Mouse (Mus musculus) embryonic facial prominence, embryonic 11.5 days (tissue): ENCODE measurements around the gene Trhr2. TPM values are rescaled to one million over a fixed set of nuclear protein-coding genes. Genes with fewer than 3 reads are reported as not detected.

Experiments
- ATAC-seq: fragments of 200-750 bp; cut with Nextera tagmentation; replicated peaks from 2 replicates; pipeline ENCODE4 v1.8.0; 2017; ENCODE audit warnings: low read depth; ENCODE audit not compliant: insufficient number of reproducible peaks, low FRiP score, low TSS enrichment
- DNase-seq: peaks from one replicate; pipeline ENCODE4 v3.0.0-alpha.2; 2015; ENCODE audit warnings: low spot score
- H3K27ac ChIP-seq: fragments of 300-500 bp; sonication (generic); replicated peaks from 2 replicates; pipeline ENCODE4 v1.5.1; 2014; ENCODE audit warnings: mild to moderate bottlenecking, low read depth, low read length, control low read depth
- H3K27me3 ChIP-seq: fragments of 300-500 bp; sonication (generic); 2 replicates; pipeline ENCODE4 v1.6.1; 2014; ENCODE audit warnings: mild to moderate bottlenecking, low read length, moderate library complexity, mixed read lengths; ENCODE audit not compliant: control insufficient read depth, insufficient read depth
- H3K36me3 ChIP-seq: fragments of 300-500 bp; sonication (generic); replicated peaks from 2 replicates; pipeline ENCODE4 v1.6.1; 2014; ENCODE audit warnings: low read depth, mild to moderate bottlenecking, low read length, moderate library complexity, mixed read lengths; ENCODE audit not compliant: control insufficient read depth, insufficient read depth
- H3K4me1 ChIP-seq: fragments of 300-500 bp; sonication (generic); 2 replicates; pipeline ENCODE4 v1.6.1; 2014; ENCODE audit warnings: low read length, mixed read lengths; ENCODE audit not compliant: control insufficient read depth, insufficient read depth
- H3K4me2 ChIP-seq: fragments of 300-500 bp; sonication (generic); 2 replicates; pipeline ENCODE4 v1.6.1; 2014; ENCODE audit warnings: low read depth, mild to moderate bottlenecking, control low read depth, low read length, moderate library complexity
- H3K4me3 ChIP-seq: fragments of 300-500 bp; sonication (generic); 2 replicates; pipeline ENCODE4 v1.5.1; 2014; ENCODE audit warnings: low read depth, low read length, control low read depth
- H3K9ac ChIP-seq: fragments of 300-500 bp; sonication (generic); replicated peaks from 2 replicates; pipeline ENCODE4 v1.6.1; 2014; ENCODE audit warnings: mild to moderate bottlenecking, control low read depth, low read length
- H3K9me3 ChIP-seq: fragments of 300-500 bp; sonication (generic); replicated peaks from 2 replicates; pipeline ENCODE4 v1.6.1; 2016; ENCODE audit warnings: mild to moderate bottlenecking, low read length, inconsistent platforms, mixed read lengths; ENCODE audit not compliant: control insufficient read depth
- WGBS: fragments of 180-500 bp; shearing (Covaris S2); extraction: QIAGEN DNeasy Blood & Tissue Kit; methylation state at CpG from one replicate; pipeline ENCODE4 v1.1.7; 2014; 5-methylcytosine and 5-hydroxymethylcytosine counted together
- polyA plus RNA-seq: library from polyadenylated mRNA; unstranded; fragments of >200 nt; fragmentation: Nextera tagmentation; extraction: Ambion mirVana; gene quantifications from 2 replicates; pipeline ENCODE4 v1.2.1, GENCODE M21; 2014

Gene Trhr2
- polyA plus RNA-seq, 1 experiment from 2014 or later = not detected

DNA sequence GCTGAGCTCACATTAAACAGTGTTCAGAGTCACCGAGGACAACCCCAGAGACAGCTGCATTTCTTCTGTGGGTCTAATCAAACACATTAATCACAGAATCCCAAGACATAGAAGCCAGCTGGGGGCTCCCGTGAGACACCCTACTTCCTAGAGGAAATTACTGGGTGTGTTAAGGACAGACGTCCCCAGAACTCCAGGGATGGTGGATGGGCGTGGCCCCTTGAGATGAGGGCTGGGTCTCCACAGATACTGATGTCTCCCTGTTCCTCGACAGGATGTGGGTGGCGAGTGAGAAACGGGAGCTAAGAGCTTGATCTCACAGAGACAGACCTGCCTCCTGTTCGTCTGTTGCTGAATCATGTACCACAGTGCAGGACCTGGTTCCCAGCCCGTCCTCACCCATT is 17.7 kb downstream of the Trhr2 start:
- WGBS = 4% methylated on average over 9 of the region's 9 CpGs
- Histone ChIP-seq H3K9ac (no peak overlapping the region), H3K4me1 (peaks cover 3% of the 10 kb centered on the region; the same call in 1 of the 2 replicates), H3K4me2 (peak overlapping the region; percentile 44; the same call in 1 of the 2 replicates), H3K36me3 (no peaks in the 10 kb centered on the region), H3K4me3 (no peak overlapping the region), H3K27ac (no peak overlapping the region), H3K27me3 (peaks cover 22% of the 10 kb centered on the region), H3K9me3 (no peaks in the 10 kb centered on the region)
- ATAC-seq = no peak
- DNase-seq = no peak

- Histone ChIP-seq H3K4me3 (no peak overlapping the region), H3K9ac (no peak overlapping the region), H3K27me3 (peaks cover 26% of the 10 kb centered on the region), H3K4me1 (peaks cover 3% of the 10 kb centered on the region; the same call in 1 of the 2 replicates), H3K9me3 (no peaks in the 10 kb centered on the region), H3K36me3 (no peaks in the 10 kb centered on the region), H3K4me2 (no peak overlapping the region), H3K27ac (no peak overlapping the region)
- ATAC-seq = no peak
- 49% methylated on average over 5 of the region's 5 CpGs for WGBS
- DNase-seq = no peak
These were observed 18.2 kb downstream of the Trhr2 start for GRCm38 (mm10) chr8:122342362-122342761.

DNA sequence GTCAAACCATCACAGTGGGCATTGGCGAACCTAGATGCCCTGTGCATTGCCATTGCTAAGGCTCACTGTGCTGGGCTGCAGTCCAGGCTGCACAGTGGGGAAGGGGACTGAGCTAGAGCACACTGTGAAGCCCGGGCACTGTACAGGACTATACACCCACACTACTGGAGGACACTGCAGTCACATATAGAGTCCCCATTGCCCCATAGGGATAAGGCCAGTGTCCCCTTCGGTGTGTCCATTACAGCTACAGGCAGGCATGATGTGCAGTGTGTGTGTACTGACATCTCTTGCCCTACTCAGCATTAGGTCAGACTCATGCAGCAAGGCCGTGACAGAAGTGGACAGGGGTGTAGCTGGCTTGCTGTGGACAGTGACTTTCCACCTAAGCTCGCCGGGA is 18.8 kb downstream of the Trhr2 start:
- ATAC-seq (no peak), DNase-seq (no peak)
- peaks cover 3% of the 10 kb centered on the region; the same call in 1 of the 2 replicates for H3K4me1 ChIP-seq
- no peaks in the 10 kb centered on the region for H3K9me3 ChIP-seq
- H3K9ac ChIP-seq = no peak overlapping the region
- H3K36me3 ChIP-seq = no peaks in the 10 kb centered on the region
- no peak overlapping the region for H3K4me2 ChIP-seq
- H3K27ac ChIP-seq = no peak overlapping the region
- no peak overlapping the region for H3K4me3 ChIP-seq
- WGBS = 80% methylated on average over 6 of the region's 6 CpGs
- peaks cover 32% of the 10 kb centered on the region for H3K27me3 ChIP-seq

DNA sequence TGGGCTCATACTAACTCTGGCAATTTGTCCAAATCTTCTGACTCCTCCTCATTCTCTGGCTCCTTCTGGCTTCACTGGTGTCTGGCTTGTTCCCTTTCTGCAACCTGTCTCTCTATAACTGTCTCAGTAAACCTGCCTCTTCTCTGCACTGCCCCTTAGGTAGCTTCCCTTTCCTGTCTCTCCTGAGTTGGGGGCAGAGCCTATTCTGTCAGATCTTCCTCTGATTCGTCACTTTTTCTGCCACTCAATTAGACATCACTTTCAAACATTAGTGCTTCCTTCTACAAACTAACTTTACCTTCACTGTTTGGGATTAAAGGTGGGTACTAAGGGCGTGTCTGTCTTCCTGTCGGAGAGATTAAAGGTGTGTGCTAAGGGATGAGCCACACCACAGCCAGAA is 19.8 kb downstream of the Trhr2 start:
- peaks cover 6% of the 10 kb centered on the region for H3K4me1 ChIP-seq
- H3K36me3 ChIP-seq = no peaks in the 10 kb centered on the region
- no peaks in the 10 kb centered on the region for H3K9me3 ChIP-seq
- WGBS = 88% methylated on average over 3 of the region's 3 CpGs
- DNase-seq (no peak), ATAC-seq (no peak)
- H3K4me3 ChIP-seq = no peak overlapping the region
- no peak overlapping the region for H3K27ac ChIP-seq
- H3K9ac ChIP-seq = no peak overlapping the region
- H3K4me2 ChIP-seq = no peak overlapping the region
- peaks cover 42% of the 10 kb centered on the region for H3K27me3 ChIP-seq

DNA sequence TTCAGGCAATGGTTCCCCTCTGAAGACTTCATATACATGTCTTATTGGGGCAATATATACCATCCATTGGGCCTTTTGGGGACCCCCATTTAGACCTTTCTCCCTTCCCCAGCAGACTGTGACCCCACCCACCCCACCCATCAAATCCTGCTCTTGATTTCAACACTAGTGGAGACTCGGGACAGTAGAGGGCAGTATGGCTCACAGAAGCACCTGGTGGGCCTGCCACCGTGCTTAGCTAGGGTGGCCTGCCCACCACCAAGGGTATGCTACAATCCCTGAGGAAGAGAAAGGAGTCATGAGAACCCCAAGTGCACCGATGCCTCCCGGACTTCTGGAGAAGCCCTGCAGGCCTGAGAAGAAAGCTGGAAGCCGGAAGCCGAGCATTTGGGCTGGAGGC is 21.7 kb downstream of the Trhr2 start:
- no peak for DNase-seq
- H3K9me3 ChIP-seq = no peaks in the 10 kb centered on the region
- ATAC-seq = no peak

DNA sequence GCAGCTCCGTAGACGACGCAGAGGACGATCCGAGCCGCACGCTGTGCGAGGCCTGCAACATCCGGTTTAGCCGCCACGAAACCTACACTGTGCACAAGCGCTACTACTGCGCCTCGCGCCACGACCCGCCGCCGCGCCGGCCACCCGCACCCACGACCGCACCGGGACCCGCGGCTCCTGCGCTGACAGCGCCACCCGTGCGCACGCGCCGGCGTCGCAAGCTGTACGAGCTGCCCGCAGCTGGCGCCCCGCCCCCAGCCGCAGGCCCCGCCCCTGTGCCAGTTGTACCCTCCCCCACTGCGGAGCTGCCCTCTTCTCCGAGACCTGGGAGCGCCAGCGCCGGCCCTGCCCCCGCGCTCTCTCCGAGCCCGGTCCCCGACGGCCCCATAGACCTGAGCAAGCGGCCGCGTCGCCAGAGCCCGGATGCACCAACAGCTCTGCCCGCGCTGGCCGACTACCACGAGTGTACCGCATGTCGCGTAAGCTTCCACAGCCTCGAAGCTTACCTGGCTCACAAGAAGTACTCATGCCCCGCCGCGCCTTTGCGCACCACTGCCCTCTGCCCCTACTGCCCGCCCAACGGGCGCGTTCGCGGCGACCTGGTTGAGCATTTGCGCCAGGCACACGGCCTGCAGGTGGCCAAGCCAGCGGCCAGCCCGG is 24.2 kb downstream of the Trhr2 start:
- peak; percentile 75 for DNase-seq
- WGBS = under 1% methylated on average over 63 of the region's 81 CpGs
- Histone ChIP-seq H3K4me2 (peak overlapping the region; percentile 94), H3K4me1 (peaks cover 4% of the 10 kb centered on the region), H3K9me3 (no peaks in the 10 kb centered on the region), H3K27ac (no peak overlapping the region), H3K36me3 (no peaks in the 10 kb centered on the region), H3K27me3 (peaks cover 43% of the 10 kb centered on the region), H3K4me3 (peak overlapping the region; percentile 50), H3K9ac (peak overlapping the region; percentile 43)
- peak; percentile 31; the same call in 1 of the 2 replicates for ATAC-seq

More for the DNA sequence above, 21.7 kb downstream of the Trhr2 start:
- no peaks in the 10 kb centered on the region for H3K36me3 ChIP-seq
- H3K27ac ChIP-seq = no peak overlapping the region
- peaks cover 7% of the 10 kb centered on the region for H3K4me1 ChIP-seq
- no peak overlapping the region for H3K4me3 ChIP-seq
- H3K4me2 ChIP-seq = no peak overlapping the region
- 55% methylated on average over 6 of the region's 6 CpGs for WGBS
- H3K9ac ChIP-seq = no peak overlapping the region
- H3K27me3 ChIP-seq = peaks cover 48% of the 10 kb centered on the region

- 8% methylated on average over 57 of the region's 57 CpGs for WGBS
- no peak for ATAC-seq
- H3K9me3 ChIP-seq = no peaks in the 10 kb centered on the region
- DNase-seq = no peak
- H3K4me1 ChIP-seq = peaks cover 4% of the 10 kb centered on the region
- H3K4me3 ChIP-seq = peak overlapping the region; percentile 50
- H3K4me2 ChIP-seq = peak overlapping the region; percentile 94
- H3K36me3 ChIP-seq = no peaks in the 10 kb centered on the region
- peaks cover 43% of the 10 kb centered on the region for H3K27me3 ChIP-seq
- peak overlapping the region; percentile 43 for H3K9ac ChIP-seq
- H3K27ac ChIP-seq = no peak overlapping the region
These were observed 24.8 kb downstream of the Trhr2 start for GRCm38 (mm10) chr8:122335638-122336250.

- Histone ChIP-seq H3K9ac (no peak overlapping the region), H3K4me2 (no peak overlapping the region), H3K27me3 (peaks cover 43% of the 10 kb centered on the region), H3K36me3 (no peaks in the 10 kb centered on the region), H3K9me3 (no peaks in the 10 kb centered on the region), H3K27ac (no peak overlapping the region), H3K4me1 (peaks cover 4% of the 10 kb centered on the region), H3K4me3 (no peak overlapping the region)
- ATAC-seq = no peak
- no peak for DNase-seq
- WGBS = 86% methylated on average over 13 of the region's 13 CpGs
These were observed 25.6 kb downstream of the Trhr2 start for GRCm38 (mm10) chr8:122334791-122335490.
